Mouse (Mus musculus) retina, embryonic 14.5 days (tissue): ENCODE measurements around the gene Zfp459.
"Not testable (repeated sequence)": the region's sequence is repeated elsewhere in the genome, so short reads cannot be mapped to it uniquely, and the experiment has no call there.

Experiments
- DNase-seq: peaks from one replicate; pipeline ENCODE4 v3.0.0-alpha.2; 2015; ENCODE audit warnings: low spot score

Gene Zfp459

DNA sequence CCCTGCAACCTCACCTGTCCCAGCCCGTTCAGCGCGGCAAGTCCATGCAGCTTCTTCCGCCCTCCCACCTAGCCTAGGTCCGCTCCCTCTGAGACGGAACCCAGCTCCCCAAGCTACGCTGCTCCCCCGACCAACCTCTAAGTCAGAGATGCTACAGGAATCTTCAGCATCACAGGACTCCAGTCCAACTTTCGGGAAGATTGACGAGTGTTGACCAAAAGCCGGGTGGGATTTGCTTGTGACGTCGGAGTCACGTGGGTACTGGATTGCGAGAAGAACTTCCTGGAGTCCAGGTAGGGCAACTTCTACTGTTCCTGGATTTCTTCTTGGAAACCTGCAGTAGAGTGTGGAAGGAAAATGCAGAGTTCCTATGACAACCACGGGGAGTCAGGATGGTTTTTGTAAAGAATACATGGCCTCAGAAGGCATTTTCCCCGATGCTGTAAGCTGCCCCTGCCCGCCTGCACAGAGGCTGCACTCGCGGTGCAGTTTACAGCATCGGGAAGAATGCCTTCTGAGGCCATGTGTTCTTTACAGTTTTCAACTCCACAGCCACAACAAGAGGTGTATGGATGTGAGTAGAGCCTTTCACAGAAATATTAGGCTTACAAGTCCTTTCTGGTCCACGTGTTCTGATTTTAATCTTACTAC is at the start of gene Zfp459:
Zfp459 (minus strand) TSS at position 212 of the 651 bp plus-strand sequence.
- peak; percentile 77 for DNase-seq

DNA sequence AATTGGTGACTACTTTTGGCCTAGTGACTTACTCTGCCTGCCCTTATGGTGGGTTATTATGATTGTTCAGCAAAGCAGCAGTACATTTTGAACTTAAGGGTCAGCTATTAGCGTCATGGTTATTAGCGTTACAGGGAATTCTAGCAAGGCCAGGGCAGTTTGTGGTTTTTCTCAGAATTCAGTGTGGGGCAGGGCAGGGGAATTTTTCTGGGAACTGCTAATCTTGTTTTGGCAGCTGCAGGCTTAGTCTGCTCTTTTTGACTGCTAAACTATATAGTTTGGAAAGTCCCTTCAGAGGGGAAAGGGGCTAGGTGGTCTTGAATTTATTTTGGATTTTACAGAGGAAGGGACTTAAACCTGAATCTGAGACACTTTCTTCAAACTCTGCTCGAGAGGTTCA is 48.1 kb upstream of the Zfp459 start:
- no peak for DNase-seq

DNA sequence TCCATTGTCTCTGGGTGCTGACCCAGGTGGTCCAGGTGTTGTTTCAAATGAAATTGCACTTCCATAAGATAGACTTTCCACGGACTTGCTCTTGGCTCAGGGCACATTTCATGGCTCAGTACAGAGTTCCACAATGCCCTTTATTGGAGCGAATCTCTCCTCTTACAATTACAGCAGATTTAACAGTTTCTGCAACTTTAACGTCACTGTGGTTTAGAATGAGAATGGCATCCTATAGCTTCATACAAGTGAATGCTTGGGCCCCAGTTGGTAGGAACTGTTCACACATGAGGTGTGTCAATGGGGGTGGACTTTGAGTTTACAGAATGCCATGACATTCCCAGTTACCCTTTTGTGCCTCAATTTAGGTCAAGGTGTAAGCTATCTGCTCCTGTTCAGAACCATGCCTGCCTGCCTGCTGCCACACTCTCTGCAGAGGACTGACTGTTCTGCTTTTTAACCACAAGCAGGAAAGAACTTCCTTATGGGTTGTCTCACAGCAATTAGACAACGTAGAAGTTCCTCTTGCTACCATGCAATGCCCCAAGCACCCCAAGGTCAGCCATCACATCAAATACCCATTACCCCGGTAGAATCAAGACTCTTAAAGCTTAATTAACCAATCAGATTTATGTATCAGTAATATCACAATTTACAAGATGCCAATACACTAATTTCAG is 42.4 kb upstream of the Zfp459 start:
- DNase-seq, result not testable (repeated sequence)

DNA sequence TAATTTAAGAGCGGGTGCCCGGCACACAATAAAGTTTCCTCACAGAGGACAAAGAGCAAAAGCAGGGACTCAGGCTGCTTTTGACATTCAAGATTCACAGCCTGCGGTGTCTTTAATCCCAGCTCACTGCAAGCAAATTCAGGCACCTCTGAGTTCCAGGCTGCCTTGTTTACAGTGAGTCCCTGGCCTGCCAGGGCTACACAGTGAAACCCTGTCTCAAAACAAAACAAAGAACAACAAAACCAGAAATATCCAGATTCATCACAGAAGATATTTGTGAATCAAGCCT is 30.7 kb upstream of the Zfp459 start:
- no peak for DNase-seq

DNA sequence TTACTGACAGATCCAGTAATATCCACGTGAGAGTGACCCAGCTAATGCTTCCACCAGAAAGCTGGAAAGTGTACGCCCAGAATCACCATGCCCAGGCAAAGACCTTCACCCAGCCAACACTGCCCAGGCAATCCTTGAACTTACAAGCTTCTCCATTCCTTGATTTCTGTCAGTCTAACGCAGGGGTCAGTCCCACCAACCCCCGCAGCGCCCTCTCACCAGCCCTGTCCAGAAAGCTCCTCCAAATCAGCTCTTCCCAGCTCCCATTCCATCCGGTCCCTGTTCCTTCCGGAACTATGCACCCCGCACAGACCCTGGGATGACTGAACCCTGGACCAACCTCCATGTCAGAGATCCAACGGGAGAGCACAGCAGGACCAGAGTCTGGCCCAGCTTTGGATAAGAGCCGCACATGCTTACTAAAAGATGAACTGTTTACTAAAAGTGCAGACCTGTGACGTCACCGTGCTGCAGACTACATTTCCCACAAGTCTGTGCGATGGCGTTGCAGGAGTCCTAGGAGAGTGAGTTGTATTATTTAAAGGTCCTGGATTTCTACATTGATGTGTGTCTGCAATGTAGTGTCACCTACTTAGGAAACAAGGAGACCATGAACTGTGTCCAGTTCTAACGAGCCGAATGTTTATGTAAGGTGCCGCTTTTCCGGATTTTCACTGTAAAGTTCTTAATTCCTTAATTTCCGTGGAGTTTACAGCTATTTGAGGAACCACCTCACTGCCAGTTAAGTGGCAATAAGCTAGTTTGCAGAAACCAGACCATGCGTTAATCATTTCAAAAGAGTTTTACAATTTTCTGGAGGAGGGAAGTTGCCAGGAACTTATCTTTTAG is 30.2 kb upstream of the Zfp459 start, which contains the start of gene Zfp874a:
Zfp874a (minus strand) TSS at position 453 of the 849 bp plus-strand sequence.
- DNase-seq, result peak; percentile 86

DNA sequence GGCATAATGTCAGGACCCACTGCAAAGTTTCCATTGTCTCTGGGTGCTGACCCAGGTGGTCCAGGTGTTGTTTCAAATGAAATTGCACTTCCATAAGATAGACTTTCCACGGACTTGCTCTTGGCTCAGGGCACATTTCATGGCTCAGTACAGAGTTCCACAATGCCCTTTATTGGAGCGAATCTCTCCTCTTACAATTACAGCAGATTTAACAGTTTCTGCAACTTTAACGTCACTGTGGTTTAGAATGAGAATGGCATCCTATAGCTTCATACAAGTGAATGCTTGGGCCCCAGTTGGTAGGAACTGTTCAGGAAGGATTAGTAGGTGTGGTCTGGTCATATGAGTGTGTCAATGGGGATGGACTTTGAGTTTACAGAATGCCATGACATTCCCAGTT is 15.9 kb upstream of the Zfp459 start:
- DNase-seq, result not testable (repeated sequence)

DNA sequence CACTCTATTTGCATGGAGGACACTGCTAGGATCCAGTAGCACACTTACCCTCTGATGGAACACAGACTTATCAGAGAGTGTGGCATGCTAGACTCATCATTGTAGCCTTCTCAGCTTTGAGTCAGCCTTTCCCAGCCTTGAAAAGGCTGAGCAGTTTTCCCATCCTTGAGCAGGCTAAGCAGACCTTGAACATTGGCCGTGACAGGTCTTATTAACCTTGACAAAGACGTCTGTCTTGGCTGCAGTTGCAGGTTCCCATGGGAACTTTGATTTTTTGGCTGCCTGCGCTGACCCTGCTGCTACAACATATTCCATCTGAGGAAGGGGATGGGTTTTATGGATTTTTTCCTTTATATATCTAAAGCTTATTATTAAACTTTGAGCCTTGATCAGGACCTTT is 6.9 kb upstream of the Zfp459 start:
- no peak for DNase-seq

DNA sequence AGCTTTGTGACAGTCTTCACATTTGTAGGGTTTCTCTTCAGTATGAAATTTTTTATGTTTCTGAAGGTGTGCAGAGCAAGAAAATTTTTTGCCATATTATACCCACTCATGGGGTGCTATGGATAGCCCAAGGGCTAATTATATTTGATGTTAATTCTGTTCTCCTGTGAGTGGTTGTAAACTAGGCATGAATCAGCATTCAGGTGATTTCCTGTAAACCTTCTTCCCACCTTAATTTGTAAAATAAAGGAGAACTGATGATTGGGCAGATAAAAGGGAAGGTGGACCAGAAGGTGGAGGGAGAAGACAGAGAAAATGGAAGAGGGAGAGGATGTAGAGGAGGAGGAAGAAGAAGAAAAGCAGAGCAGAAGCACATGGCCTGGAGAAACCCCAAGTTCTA is 4.5 kb upstream of the Zfp459 start:
- DNase-seq, result not testable (repeated sequence)

DNA sequence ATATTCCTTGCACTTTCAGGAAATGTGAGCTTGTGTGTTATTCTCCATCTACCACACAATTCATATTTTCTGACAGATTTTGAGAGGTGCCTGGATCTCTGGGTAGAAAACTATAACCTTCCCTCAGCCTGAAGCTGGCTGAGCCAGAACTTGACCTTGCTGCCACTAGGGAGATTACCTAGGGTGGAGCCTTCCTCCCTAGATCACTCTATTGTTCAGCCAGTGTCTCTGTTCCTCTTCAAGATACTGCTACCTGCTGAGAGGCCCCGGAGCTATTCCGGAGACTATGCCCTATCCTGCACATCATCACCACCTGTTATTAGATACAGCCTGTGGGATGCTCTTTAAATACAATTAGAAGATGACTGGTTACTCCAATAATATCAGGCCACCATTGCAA is 1.3 kb upstream of the Zfp459 start:
- not testable (repeated sequence) for DNase-seq

DNA sequence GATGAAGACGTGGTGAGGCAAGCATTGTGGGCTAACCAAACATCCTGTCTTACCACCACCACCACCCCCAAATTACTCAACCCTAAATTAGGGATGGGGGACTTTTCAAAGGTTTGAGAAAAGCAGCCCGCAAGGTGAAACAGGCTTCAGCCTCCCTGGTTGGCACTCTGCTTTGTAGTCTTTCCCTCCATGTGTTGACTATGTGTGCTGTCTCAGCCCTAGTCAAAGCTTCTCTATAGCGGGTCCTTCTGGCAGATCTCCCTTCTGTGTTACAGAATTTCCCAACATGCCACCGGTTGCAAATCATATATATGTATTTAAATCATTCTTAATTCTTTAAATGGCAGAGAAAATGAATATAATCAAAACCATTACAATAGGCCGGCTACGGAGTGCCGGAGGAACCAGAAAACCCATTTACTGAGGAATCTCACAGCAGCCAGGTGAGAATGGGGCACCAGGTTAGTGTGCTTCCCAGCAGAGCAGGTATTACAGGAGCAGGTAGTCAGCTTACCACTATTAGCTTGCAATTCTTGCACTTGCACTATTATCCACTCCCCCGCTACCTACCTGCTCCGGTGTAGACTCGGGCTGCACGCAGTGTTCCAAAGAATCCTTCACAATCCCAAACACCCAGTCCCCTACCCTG is 536 bp downstream of the Zfp459 start:
- DNase-seq, result no peak

DNA sequence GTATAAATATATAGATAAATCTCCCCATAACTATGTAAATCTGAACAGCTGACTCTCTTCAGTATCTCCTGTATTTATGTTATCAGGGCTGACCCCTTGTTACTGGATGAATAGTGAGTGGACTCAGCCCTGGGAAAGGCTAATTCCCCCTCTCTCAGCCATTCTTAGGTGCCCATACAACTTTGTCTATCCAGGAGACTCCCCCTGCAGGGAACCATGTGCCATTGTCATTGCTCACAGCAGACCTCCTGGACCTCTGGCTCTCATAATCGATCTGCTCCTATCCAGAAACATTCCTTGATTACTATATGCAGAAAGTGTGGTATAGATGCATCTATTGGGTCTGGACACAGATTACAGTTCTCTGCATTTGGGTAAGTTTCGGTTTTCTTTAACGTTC is 4.4 kb downstream of the Zfp459 start:
- DNase-seq, result no peak

DNA sequence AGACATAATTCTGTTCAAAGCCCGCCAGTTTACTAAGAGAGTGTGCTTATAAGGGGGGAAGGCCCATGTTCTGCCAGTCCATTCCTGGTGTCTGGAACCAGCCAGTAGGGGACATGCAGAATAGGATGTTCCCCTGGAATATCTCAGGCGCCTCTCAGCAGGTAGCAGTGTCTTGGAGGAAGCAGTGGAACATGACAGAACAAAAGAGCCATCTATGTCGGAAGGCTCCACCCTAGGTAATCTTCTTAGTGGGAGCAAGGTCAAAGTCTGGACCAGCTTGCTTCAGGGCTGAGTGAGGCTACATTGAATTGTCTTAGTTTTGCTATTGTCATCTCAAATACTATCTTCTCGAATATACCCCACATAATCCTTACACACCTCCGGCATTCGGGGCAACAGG is 5.5 kb downstream of the Zfp459 start:
- no peak for DNase-seq

DNA sequence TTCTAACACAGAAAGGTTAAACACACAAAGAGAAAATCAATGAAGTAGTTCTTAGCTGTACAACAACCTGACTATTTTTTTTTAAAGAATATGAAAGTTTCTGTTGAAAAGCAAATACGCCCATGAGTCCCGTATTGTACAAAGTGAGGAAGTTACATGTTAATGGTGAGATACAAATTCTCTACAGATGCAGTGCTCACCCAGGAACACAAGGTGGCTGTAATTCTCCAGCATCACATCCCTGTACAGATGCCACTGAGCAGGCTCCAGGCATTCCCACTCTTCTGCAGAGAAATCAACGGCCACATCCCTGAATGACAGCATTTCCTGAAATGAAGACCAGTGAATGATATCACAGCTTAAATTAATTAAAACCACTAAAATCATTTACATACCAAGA is 7.6 kb downstream of the Zfp459 start:
- not testable (repeated sequence) for DNase-seq

DNA sequence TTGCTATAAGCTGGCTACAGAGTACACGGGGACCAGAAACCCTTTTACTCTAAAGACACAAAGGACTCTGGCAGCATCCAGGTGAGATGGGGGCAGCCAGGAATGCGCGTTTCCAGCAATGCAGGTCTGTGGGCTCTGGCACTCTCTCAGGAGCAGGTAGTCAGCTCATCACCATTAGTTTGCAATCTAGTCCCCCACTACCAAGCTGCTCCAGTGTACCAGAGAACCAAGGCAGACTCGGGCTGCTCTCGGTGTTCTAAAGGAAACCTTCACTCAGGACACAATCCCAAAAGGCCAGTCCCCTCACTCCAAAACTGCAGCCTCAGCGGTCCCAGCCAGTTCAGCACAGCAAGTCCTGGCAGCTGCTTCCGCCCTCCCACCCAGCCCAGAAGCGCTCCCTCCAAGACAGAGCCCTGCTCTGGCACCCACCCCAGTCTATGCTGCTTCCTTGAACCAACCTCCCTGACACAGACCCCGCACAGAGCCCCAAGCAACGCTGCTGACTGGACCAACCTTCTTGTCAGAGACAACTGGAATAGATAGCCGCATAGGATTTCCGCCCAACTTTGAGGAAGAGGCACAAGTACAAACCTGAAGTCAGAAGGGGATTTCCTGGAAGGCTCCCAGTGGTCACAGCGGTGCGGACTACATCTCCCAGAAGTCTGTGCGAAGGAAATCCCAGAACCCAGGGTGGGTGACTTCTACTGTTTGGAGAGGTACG is 21.9 kb downstream of the Zfp459 start, which contains the start of gene Zfp429:
Zfp429 (minus strand) TSS at position 637 of the 721 bp plus-strand sequence.
- DNase-seq, result peak; percentile 64

DNA sequence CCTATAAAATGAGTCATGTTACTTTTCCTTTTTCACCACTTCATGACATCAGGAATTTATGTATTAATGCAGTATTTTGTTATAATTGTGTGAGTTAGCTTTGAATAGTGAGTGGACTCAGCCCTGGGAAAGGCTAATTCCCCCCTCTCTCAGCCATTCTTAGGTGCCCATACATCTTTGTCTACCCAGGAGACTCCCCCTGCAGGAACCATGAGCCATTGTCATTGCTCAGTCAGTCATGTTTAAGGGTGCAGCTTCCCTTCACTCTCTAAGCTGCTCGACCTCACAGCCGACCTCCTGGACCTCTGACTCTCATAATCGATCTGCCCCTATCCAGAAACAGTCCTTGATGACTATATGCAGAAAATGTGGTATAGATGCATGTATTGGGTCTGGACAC is 45.0 kb downstream of the Zfp459 start:
- DNase-seq, result peak; percentile 10

DNA sequence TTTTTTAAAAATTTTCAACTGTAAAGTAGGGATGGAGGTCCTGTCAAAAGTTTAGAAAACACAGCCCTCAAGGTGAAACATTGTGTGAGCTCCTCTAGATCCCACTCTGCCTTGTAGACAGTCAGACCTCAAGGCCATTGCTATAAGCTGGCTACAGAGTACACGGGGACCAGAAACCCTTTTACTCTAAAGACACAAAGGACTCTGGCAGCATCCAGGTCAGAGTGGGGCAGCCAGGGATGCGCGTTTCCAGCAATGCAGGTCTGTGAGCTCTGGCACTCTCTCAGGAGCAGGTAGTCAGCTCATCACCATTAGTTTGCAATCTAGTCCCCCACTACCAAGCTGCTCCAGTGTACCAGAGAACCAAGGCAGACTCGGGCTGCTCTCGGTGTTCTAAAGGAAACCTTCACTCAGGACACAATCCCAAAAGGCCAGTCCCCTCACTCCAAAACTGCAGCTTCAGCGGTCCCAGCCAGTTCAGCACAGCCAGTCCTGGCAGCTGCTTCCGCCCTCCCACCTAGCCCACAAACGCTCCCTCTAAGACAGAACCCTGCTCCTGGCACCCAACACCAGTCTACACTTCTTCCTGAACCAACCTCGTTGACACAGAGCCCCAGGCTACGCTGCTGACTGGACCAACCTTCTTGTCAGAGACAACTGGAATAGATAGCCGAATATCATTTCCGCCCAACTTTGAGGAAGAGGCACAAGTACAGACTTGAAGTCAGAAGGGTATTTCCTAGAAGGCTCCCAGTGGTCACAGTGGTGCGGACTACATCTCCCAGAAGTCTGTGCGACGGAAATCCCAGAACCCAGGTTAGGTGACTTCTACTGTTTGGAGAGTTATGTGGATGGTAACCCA is 45.9 kb downstream of the Zfp459 start, which contains the start of the genes Gm28041 and Zfp456:
Gm28041 (minus strand) TSS at position 684 of the 862 bp plus-strand sequence.
Zfp456 (minus strand) TSS at position 761 of the 862 bp plus-strand sequence.
- peak; percentile 72 for DNase-seq

DNA sequence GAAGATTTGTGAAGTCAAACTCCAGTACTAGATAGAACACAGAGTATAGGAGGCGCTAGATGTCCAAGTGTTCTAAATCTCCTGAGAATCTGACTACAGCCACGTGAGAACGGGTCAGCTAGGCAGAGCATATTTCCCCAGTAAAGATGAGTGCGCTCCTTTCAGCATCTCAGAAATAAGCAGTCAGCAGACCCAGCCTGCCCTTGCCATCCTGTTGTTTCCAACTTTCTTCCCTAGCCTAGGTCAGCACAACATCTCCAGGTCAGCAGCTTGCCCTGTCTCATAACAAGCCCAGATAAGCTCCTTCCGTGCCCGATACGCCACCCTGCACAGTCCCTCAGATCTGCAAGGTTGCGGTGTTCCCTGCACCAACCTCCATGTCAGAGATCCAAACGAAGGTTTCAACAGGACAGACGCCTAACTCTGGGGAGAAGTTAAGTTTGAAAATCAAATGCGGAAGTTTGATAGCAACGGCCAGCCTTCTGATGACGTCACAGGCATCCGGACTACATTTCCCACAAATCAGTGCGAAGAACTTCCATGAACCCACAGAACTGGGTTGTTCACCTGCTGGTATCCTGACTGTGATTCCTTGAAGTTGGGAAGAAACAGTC is 61.0 kb downstream of the Zfp459 start, which contains the start of the genes Gm28044 and Zfp953:
Gm28044 (minus strand) TSS at position 406 of the 614 bp plus-strand sequence.
Zfp953 (minus strand) TSS at position 475 of the 614 bp plus-strand sequence.
- DNase-seq, result peak; percentile 93
